Mouse (Mus musculus): ENCODE measurements around the gene Ifna1. TPM values are rescaled to one million over a fixed set of nuclear protein-coding genes. Genes with fewer than 3 reads are reported as not detected.
"Not testable (repeated sequence)": the region's sequence is repeated elsewhere in the genome, so short reads cannot be mapped to it uniquely, and the experiment has no call there.

The Ifna1 gene
- not detected in 2 replicates for polyA plus RNA-seq (2012)

- no peak for TF ChIP-seq GATA1 (IDR thresholded peaks at IDR 0.05; ENCODE audit: low read length)
Observed at GRCm38 (mm10) chr4:88849698-88850097, at the start of gene Ifna1. Gene Ifna1 (plus strand): TSS chr4:88850087.

- not testable (repeated sequence) for TF ChIP-seq GATA1 (IDR thresholded peaks at IDR 0.05; ENCODE audit: low read length)
Observed at GRCm38 (mm10) chr4:88802954-88803353, 46.9 kb upstream of the Ifna1 start, which contains the start of gene Gm13287. Gene Gm13287 (plus strand): TSS chr4:88803254.

GRCm38 (mm10) chr4:88805231-88805630 is 44.7 kb upstream of the Ifna1 start, which contains the start of gene Gm13288:
Gene Gm13288 (plus strand): TSS chr4:88805531.
- TF ChIP-seq GATA1 (IDR thresholded peaks at IDR 0.05; ENCODE audit: low read length), result not testable (repeated sequence)

GRCm38 (mm10) chr4:88815928-88816327 is 34.0 kb upstream of the Ifna1 start, which contains the start of gene Ifna7:
Gene Ifna7 (plus strand): TSS chr4:88816228.
- no peak for TF ChIP-seq GATA1 (IDR thresholded peaks at IDR 0.05; ENCODE audit: low read length)

- no peak for TF ChIP-seq GATA1 (IDR thresholded peaks at IDR 0.05; ENCODE audit: low read length)
Observed at GRCm38 (mm10) chr4:88819659-88820058, 30.2 kb upstream of the Ifna1 start, which contains the start of gene Ifna11. Gene Ifna11 (plus strand): TSS chr4:88819959.

- no peak for TF ChIP-seq GATA1 (IDR thresholded peaks at IDR 0.05; ENCODE audit: low read length)
Observed at GRCm38 (mm10) chr4:88822995-88823394, 26.9 kb upstream of the Ifna1 start.

GRCm38 (mm10) chr4:88827116-88827515 is 22.8 kb upstream of the Ifna1 start, which contains the start of gene Ifna6:
Gene Ifna6 (plus strand): TSS chr4:88827416.
- TF ChIP-seq GATA1 (IDR thresholded peaks at IDR 0.05; ENCODE audit: low read length), result not testable (repeated sequence)

- no peak for TF ChIP-seq GATA1 (IDR thresholded peaks at IDR 0.05; ENCODE audit: low read length)
Observed at GRCm38 (mm10) chr4:88830523-88830922, 19.4 kb upstream of the Ifna1 start.

GRCm38 (mm10) chr4:88835225-88835624 is 14.7 kb upstream of the Ifna1 start, which contains the start of gene Ifna5:
Gene Ifna5 (plus strand): TSS chr4:88835525.
- TF ChIP-seq GATA1 (IDR thresholded peaks at IDR 0.05; ENCODE audit: low read length), result not testable (repeated sequence)

- TF ChIP-seq GATA1 (IDR thresholded peaks at IDR 0.05; ENCODE audit: low read length), result no peak
Observed at GRCm38 (mm10) chr4:88838828-88839227, 11.1 kb upstream of the Ifna1 start.

- no peak for TF ChIP-seq GATA1 (IDR thresholded peaks at IDR 0.05; ENCODE audit: low read length)
Observed at GRCm38 (mm10) chr4:88840058-88840457, 9.8 kb upstream of the Ifna1 start.

- TF ChIP-seq GATA1 (IDR thresholded peaks at IDR 0.05; ENCODE audit: low read length), result no peak
Observed at GRCm38 (mm10) chr4:88841438-88841911, 8.4 kb upstream of the Ifna1 start, which contains the start of gene Ifna4. Gene Ifna4 (plus strand): TSS chr4:88841861.

GRCm38 (mm10) chr4:88845334-88845733 is 4.6 kb upstream of the Ifna1 start:
- TF ChIP-seq GATA1 (IDR thresholded peaks at IDR 0.05; ENCODE audit: low read length), result no peak

GRCm38 (mm10) chr4:88851026-88851763 is 1.3 kb downstream of the Ifna1 start:
- no peak for TF ChIP-seq GATA1 (IDR thresholded peaks at IDR 0.05; ENCODE audit: low read length)

- no peak for TF ChIP-seq GATA1 (IDR thresholded peaks at IDR 0.05; ENCODE audit: low read length)
Observed at GRCm38 (mm10) chr4:88859214-88859613, 9.3 kb downstream of the Ifna1 start.

GRCm38 (mm10) chr4:88863309-88863708 is 13.4 kb downstream of the Ifna1 start:
- TF ChIP-seq GATA1 (IDR thresholded peaks at IDR 0.05; ENCODE audit: low read length), result no peak

GRCm38 (mm10) chr4:88864599-88864998 is 14.7 kb downstream of the Ifna1 start:
- no peak for TF ChIP-seq GATA1 (IDR thresholded peaks at IDR 0.05; ENCODE audit: low read length)

Data from G1E-ER4 (cell line).